Mouse (Mus musculus) liver, postnatal 0 days (tissue): ENCODE measurements around the gene B3galt6.

Experiments used
- CTCF ChIP-seq: sonication (generic); IDR thresholded peaks from 2 replicates; pipeline ENCODE4 v1.5.1; 2016; ENCODE audit warnings: antibody characterized with exemption, low read depth
- EP300 ChIP-seq: IDR thresholded peaks from 2 replicates; pipeline ENCODE4 v1.6.1; 2016; ENCODE audit warnings: antibody characterized with exemption, low read depth, mild to moderate bottlenecking

DNA sequence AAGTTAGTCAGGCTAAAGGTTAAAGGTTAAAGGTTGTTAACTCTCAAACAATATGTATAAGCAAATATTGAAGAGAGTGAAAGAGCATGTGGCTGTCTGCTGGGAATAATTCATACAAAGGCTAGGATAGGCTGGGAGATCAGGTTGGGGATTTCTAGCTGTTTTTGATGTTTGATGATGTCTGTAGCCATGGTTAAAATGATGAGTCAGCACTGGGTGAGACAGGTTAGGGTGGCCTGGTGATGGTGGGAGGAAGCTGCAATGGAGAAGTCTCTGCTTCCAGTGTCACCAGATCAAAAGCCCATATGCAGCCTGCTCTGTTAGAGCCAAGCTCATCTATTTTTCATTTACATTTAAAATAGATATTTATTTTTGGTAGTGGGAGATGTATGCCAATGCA, 45.4 kb downstream of the B3galt6 start:
- TF ChIP-seq CTCF (no peak), EP300 (no peak)
